Mouse (Mus musculus): ENCODE results near the gene Nkain4. TPM values are rescaled to one million over a fixed set of nuclear protein-coding genes. Genes with fewer than 3 reads are reported as not detected.

Nkain4 gene
- total RNA-seq, 2 experiments from 2014 or later = 35.7 to 45.1 TPM

Small RNAs within 50 kb of the gene (microRNA-seq; reads per million reads assigned to microRNA genes)
- gene Mir124a-3 = 0.53 to 2.7 reads per million in 2 experiments

Other genes starting within 250 kb of the Nkain4 start
- 10 to 100 TPM; 56.6 to 57.7 TPM for gene Dido1, start 244.7 kb downstream of the Nkain4 start, total RNA-seq (2021)
- gene Gid8, start 244.6 kb downstream of the Nkain4 start, total RNA-seq (2021) = 10 to 100 TPM; 61.8 to 63.6 TPM
- 1 to 10 TPM in 1 of 2 experiments, under 1 TPM in 1; 0.24 to 1.1 TPM for gene Slc17a9, start 229.4 kb downstream of the Nkain4 start, total RNA-seq (2021)
- gene Bhlhe23, start 177.8 kb downstream of the Nkain4 start, total RNA-seq (2021) = not detected
- gene Ythdf1, start 33.8 kb downstream of the Nkain4 start, total RNA-seq (2021) = 10 to 100 TPM; 63.1 to 68.4 TPM
- gene Birc7, start 25.7 kb downstream of the Nkain4 start, total RNA-seq (2021) = not detected
- 100 to 1,000 TPM; 136 to 137 TPM for gene Arfgap1, start 12.5 kb upstream of the Nkain4 start, total RNA-seq (2021)
- 1 to 10 TPM; 1.6 to 2.4 TPM for gene Col20a1, start 31.8 kb upstream of the Nkain4 start, total RNA-seq (2021)
- gene Chrna4, start 88.8 kb upstream of the Nkain4 start, total RNA-seq (2021) = 10 to 100 TPM; 34.3 to 41.3 TPM
- 100 to 1,000 TPM; 179 to 188 TPM for gene Kcnq2, start 180.6 kb upstream of the Nkain4 start, total RNA-seq (2021)
- gene Eef1a2, start 202.3 kb upstream of the Nkain4 start, total RNA-seq (2021) = 1,000 to 10,000 TPM; 1,193 to 1,221 TPM
- gene Ppdpf, start 232.5 kb upstream of the Nkain4 start, total RNA-seq (2021) = 100 to 1,000 TPM; 114 to 118 TPM
- gene Ptk6, start 248.1 kb upstream of the Nkain4 start, total RNA-seq (2021) = under 1 TPM in 1 of 2 experiments, not detected in 1; 0.08 TPM